Mouse (Mus musculus) kidney, postnatal 0 days (tissue): ENCODE results near the gene Rsph4a. TPM values are rescaled to one million over a fixed set of nuclear protein-coding genes. Genes with fewer than 3 reads are reported as not detected.

Experiments
- ATAC-seq: fragments of 200-750 bp; cut with Nextera tagmentation; replicated peaks from 2 replicates; pipeline ENCODE4 v1.8.0; 2017; ENCODE audit warnings: low read depth, moderate number of reproducible peaks, moderate TSS enrichment, moderate library complexity; ENCODE audit not compliant: low FRiP score
- DNase-seq: peaks from one replicate; pipeline ENCODE4 v3.0.0-alpha.2; 2016; ENCODE audit warnings: low spot score
- H3K27ac ChIP-seq: fragments of 300-500 bp; sonication (generic); 2 replicates; pipeline ENCODE4 v1.5.1; 2014; ENCODE audit warnings: mild to moderate bottlenecking
- H3K27me3 ChIP-seq: fragments of 300-500 bp; sonication (generic); 2 replicates; pipeline ENCODE4 v1.6.1; 2014; ENCODE audit warnings: low read length, mixed read lengths; ENCODE audit not compliant: insufficient read depth
- H3K36me3 ChIP-seq: fragments of 300-500 bp; sonication (generic); 2 replicates; pipeline ENCODE4 v1.6.1; 2014; ENCODE audit warnings: low read length, mixed read lengths; ENCODE audit not compliant: insufficient read depth
- H3K4me1 ChIP-seq: fragments of 300-500 bp; sonication (generic); replicated peaks from 2 replicates; pipeline ENCODE4 v1.6.1; 2014; ENCODE audit warnings: antibody characterized with exemption, low read length, mixed read lengths; ENCODE audit not compliant: insufficient read depth
- H3K4me2 ChIP-seq: fragments of 300-500 bp; sonication (generic); 2 replicates; pipeline ENCODE4 v1.6.1; 2014; ENCODE audit warnings: mild to moderate bottlenecking, low read length, moderate library complexity, mixed read lengths
- H3K4me3 ChIP-seq: fragments of 300-500 bp; sonication (generic); replicated peaks from 2 replicates; pipeline ENCODE4 v1.5.1; 2014; ENCODE audit warnings: low read depth, low read length
- H3K9ac ChIP-seq: fragments of 300-500 bp; sonication (generic); 2 replicates; pipeline ENCODE4 v1.6.1; 2014; ENCODE audit warnings: low read depth, low read length
- H3K9me3 ChIP-seq: fragments of 300-500 bp; sonication (generic); replicated peaks from 2 replicates; pipeline ENCODE4 v1.6.1; 2016; ENCODE audit warnings: low read length, inconsistent platforms, mixed read lengths
- CTCF ChIP-seq: IDR thresholded peaks from 2 replicates; pipeline ENCODE4 v1.5.1; 2016; ENCODE audit warnings: antibody characterized with exemption, low read depth, mild to moderate bottlenecking, moderate library complexity
- WGBS: fragments of 180-500 bp; shearing (Covaris S2); extraction: QIAGEN DNeasy Blood & Tissue Kit; methylation state at CpG from one replicate; pipeline ENCODE4 v1.1.7; 2014; 5-methylcytosine and 5-hydroxymethylcytosine counted together
- polyA plus RNA-seq: library from polyadenylated mRNA; unstranded; fragments of >200 nt; fragmentation: Nextera tagmentation; extraction: Ambion mirVana; gene quantifications from 2 replicates; pipeline ENCODE4 v1.2.1, GENCODE M21; 2015

Gene Rsph4a
- polyA plus RNA-seq, 1 experiment from 2014 or later: 0.16 TPM

GRCm38 (mm10) chr10:33905489-33905888 is 578 bp downstream of the Rsph4a start:
- Histone ChIP-seq H3K4me3 (peak overlapping the region; percentile 34), H3K9ac (peak overlapping the region; percentile 41), H3K4me1 (0 out of 2 replicates have a peak, but pooled peaks cover 3% of the 10 kb centered on the region), H3K27me3 (no peaks in the 10 kb centered on the region), H3K4me2 (peak overlapping the region; percentile 70), H3K27ac (no peak overlapping the region), H3K36me3 (no peaks in the 10 kb centered on the region), H3K9me3 (no peaks in the 10 kb centered on the region)
- 4% methylated on average over 6 of the region's 6 CpGs for WGBS
- TF ChIP-seq CTCF: no peak
- DNase-seq: no peak
- peak; percentile 60 for ATAC-seq

GRCm38 (mm10) chr10:33940702-33941101 is 35.8 kb downstream of the Rsph4a start:
- DNase-seq: no peak
- no peaks in the 10 kb centered on the region for H3K9me3 ChIP-seq
- H3K9ac ChIP-seq: no peak overlapping the region
- peaks cover 25% of the 10 kb centered on the region; the same call in 1 of the 2 replicates for H3K36me3 ChIP-seq
- H3K4me3 ChIP-seq: no peak overlapping the region
- TF ChIP-seq CTCF: no peak
- H3K4me2 ChIP-seq: no peak overlapping the region
- H3K27me3 ChIP-seq: no peaks in the 10 kb centered on the region
- no peak for ATAC-seq
- H3K4me1 ChIP-seq: no peaks in the 10 kb centered on the region
- H3K27ac ChIP-seq: no peak overlapping the region

DNA sequence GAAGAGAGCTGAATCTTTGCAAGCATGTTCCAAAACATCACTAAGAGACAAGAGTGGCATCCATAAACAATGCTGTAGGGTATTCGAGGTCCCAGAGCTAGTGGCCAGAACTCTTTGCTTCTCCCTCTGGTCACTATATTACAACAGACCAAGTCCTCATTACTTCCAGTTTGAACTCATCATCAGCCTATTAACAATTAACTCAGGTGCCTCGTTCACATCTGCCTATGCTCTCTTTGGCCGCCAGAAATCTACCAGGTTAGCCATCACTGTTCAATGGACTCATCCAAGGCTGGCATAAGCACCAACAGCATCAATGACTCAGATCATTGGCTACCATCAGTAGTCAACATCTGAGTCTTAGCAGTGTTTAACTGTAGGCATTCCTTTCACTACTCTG is 40.5 kb downstream of the Rsph4a start:
- ATAC-seq: no peak
- DNase-seq: no peak
- H3K9ac ChIP-seq: no peak overlapping the region
- H3K9me3 ChIP-seq: no peaks in the 10 kb centered on the region
- no peak overlapping the region for H3K27ac ChIP-seq
- 0 out of 2 replicates have a peak, but pooled peaks cover 4% of the 10 kb centered on the region for H3K4me1 ChIP-seq
- no peaks in the 10 kb centered on the region for H3K27me3 ChIP-seq
- no peak overlapping the region for H3K4me3 ChIP-seq
- H3K4me2 ChIP-seq: no peak overlapping the region
- WGBS: 85% methylated on average over 3 of the region's 3 CpGs
- no peak for TF ChIP-seq CTCF
- H3K36me3 ChIP-seq: peaks cover 11% of the 10 kb centered on the region; the same call in 1 of the 2 replicates

- 83% methylated on average over 2 of the region's 2 CpGs for WGBS
- H3K27ac ChIP-seq: no peak overlapping the region
- TF ChIP-seq CTCF: no peak
- 0 out of 2 replicates have a peak, but pooled peaks cover 4% of the 10 kb centered on the region for H3K4me1 ChIP-seq
- H3K4me2 ChIP-seq: no peak overlapping the region
- no peak for ATAC-seq
- no peaks in the 10 kb centered on the region for H3K27me3 ChIP-seq
- no peak overlapping the region for H3K9ac ChIP-seq
- no peaks in the 10 kb centered on the region for H3K9me3 ChIP-seq
- no peak for DNase-seq
- H3K36me3 ChIP-seq: peaks cover 11% of the 10 kb centered on the region; the same call in 1 of the 2 replicates
- no peak overlapping the region for H3K4me3 ChIP-seq
These were observed 41.4 kb downstream of the Rsph4a start for GRCm38 (mm10) chr10:33946336-33946735.

GRCm38 (mm10) chr10:33950803-33951583 is 46.1 kb downstream of the Rsph4a start, which contains the start of gene Zup1:
Zup1 (minus strand) TSS chr10:33951269.
- Histone ChIP-seq H3K4me1 (0 out of 2 replicates have a peak, but pooled peaks cover 4% of the 10 kb centered on the region), H3K9ac (peak within 1 kb of the TSS; percentile 91), H3K27ac (peak within 1 kb of the TSS; percentile 83), H3K4me2 (peak within 1 kb of the TSS; percentile 75), H3K4me3 (peak within 1 kb of the TSS; percentile 74), H3K27me3 (no peaks in the 10 kb centered on the region), H3K36me3 (no peaks in the 10 kb centered on the region), H3K9me3 (no peaks in the 10 kb centered on the region)
- WGBS: 2% methylated on average over 42 of the region's 42 CpGs
- DNase-seq (peak; percentile 96), ATAC-seq (peak; percentile 96)
- 0 out of 2 replicates have a peak, but pooled peaks have one; percentile 1 for TF ChIP-seq CTCF

DNA sequence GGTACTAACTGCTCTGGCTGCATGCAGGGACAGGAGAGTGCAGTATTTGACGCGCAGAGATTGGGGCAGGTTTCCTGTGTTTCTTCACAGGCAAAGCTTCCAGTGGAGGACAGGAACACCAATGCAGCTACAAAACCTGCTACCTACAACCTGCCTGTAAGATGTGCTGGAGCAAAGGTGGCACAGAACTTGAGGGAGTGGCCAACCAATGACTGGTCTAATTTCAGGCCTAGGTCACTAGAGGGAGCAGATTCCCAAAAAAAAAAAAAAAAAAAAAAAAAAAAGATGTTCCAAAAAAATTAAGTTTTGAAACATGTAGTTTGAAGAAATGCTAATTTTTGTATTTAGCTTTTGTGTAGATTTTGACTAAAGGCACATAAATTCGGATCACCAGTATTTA is 47.6 kb downstream of the Rsph4a start:
- no peak for TF ChIP-seq CTCF
- no peak for DNase-seq
- Histone ChIP-seq H3K4me3 (no peak overlapping the region), H3K9ac (no peak overlapping the region), H3K4me1 (0 out of 2 replicates have a peak, but pooled peaks cover 4% of the 10 kb centered on the region), H3K27me3 (no peaks in the 10 kb centered on the region), H3K36me3 (no peaks in the 10 kb centered on the region), H3K4me2 (no peak overlapping the region), H3K9me3 (no peaks in the 10 kb centered on the region), H3K27ac (no peak overlapping the region)
- no peak for ATAC-seq
- 70% methylated on average over 3 of the region's 3 CpGs for WGBS

Other genes starting within 250 kb of the Rsph4a start
- gene Sult3a2, start 118.4 kb upstream of the Rsph4a start, polyA plus RNA-seq: not detected in 2 replicates
- not detected in 2 replicates for gene Sult3a1, start 47.4 kb upstream of the Rsph4a start, polyA plus RNA-seq
- gene Zup1, start 46.2 kb downstream of the Rsph4a start, polyA plus RNA-seq: 15.4 and 15.5 TPM in 2 replicates
- gene Rwdd1, start 114.5 kb downstream of the Rsph4a start, polyA plus RNA-seq: 142 and 147 TPM in 2 replicates
- gene Trappc3l, start 132.5 kb downstream of the Rsph4a start, polyA plus RNA-seq: not detected in 2 replicates
- gene Calhm4, start 139.2 kb downstream of the Rsph4a start, polyA plus RNA-seq: not detected in 2 replicates
- gene Calhm5, start 191.4 kb downstream of the Rsph4a start, polyA plus RNA-seq: 0.56 and 0.57 TPM in 2 replicates
- gene Calhm6, start 222.9 kb downstream of the Rsph4a start, polyA plus RNA-seq: 0.94 and 1.3 TPM in 2 replicates